11 mouse cellular contexts compared by ENCODE assay signal in the genomic region with DNA sequence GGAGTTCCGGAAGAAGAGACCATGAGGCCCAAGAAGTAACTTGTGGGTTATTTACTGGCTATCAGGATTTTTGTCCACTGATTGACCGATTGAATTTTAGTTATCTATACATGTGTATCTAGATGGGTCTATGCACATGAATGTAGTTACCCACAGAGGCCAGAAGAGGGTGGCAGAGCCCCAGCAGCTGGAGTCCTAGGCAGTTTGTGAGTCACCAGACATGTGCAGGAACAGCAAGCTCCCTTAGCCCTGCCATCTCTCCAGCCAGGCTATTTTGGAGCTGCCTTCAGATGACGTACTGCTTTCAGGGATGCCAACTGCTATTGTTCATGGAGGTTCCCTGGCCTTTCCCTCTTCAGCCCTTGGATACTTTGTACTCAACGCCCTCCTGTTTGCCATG. TPM values are rescaled to one million over a fixed set of nuclear protein-coding genes. Genes with fewer than 3 reads are reported as not detected.
A peak's percentile ranks its signal among the peaks of the same experiment; 100 is the strongest.
DNase-seq lines count a peak whose midpoint lies in the region; ATAC-seq and TF ChIP-seq lines count a peak whose summit lies in the region.
"Had no signal": no experiment of that assay in that cellular context is flagged by ENCODE, and none has a peak within 500 bp of the region (broad histone marks: within the 10 kb centered on the region; RNA-seq: fewer than 3 reads in every experiment).

No protein-coding gene starts in this region.

- no peak overlapping the region for H3K4me3 ChIP-seq in midbrain, postnatal 0 days (ENCODE audit: low read depth, low read length)
- no peak overlapping the region for H3K4me3 ChIP-seq in midbrain, embryonic 15.5 days
- no peak overlapping the region for H3K4me3 ChIP-seq in midbrain, embryonic 10.5 days

- no peaks in the 10 kb centered on the region for H3K36me3 ChIP-seq in midbrain, postnatal 0 days (ENCODE audit: insufficient read depth, low read length)
- no peaks in the 10 kb centered on the region for H3K36me3 ChIP-seq in midbrain, embryonic 15.5 days (replicated peaks)
- no peaks in the 10 kb centered on the region for H3K36me3 ChIP-seq in midbrain, embryonic 10.5 days

- H3K27me3 ChIP-seq in midbrain, postnatal 0 days (ENCODE audit: insufficient read depth, low read length), result no peaks in the 10 kb centered on the region
- H3K27me3 ChIP-seq in midbrain, embryonic 15.5 days (replicated peaks), result peaks cover 9% of the 10 kb centered on the region
- H3K27me3 ChIP-seq in midbrain, embryonic 10.5 days (ENCODE audit: low read depth, poor library complexity, severe bottlenecking), result peaks cover 15% of the 10 kb centered on the region

- no peaks in the 10 kb centered on the region for H3K9me3 ChIP-seq in midbrain, postnatal 0 days (ENCODE audit: low read length)
- H3K9me3 ChIP-seq in midbrain, embryonic 15.5 days, result no peaks in the 10 kb centered on the region
- no peaks in the 10 kb centered on the region for H3K9me3 ChIP-seq in midbrain, embryonic 10.5 days (replicated peaks)

- H3K4me1 ChIP-seq in midbrain, postnatal 0 days (ENCODE audit: insufficient read depth, low read length), result 0 out of 2 replicates have a peak, but pooled peaks cover 5% of the 10 kb centered on the region
- peaks cover 6% of the 10 kb centered on the region for H3K4me1 ChIP-seq in midbrain, embryonic 15.5 days
- H3K4me1 ChIP-seq in midbrain, embryonic 10.5 days, result peaks cover 24% of the 10 kb centered on the region

- H3K4me2 ChIP-seq in midbrain, postnatal 0 days (ENCODE audit: low read depth, low read length, poor library complexity, severe bottlenecking), result no peak overlapping the region
- no peak overlapping the region for H3K4me2 ChIP-seq in midbrain, embryonic 15.5 days

- peak; percentile 43 for TF ChIP-seq CTCF in midbrain, postnatal 0 days (IDR thresholded peaks at IDR 0.05)

- 84% methylated on average over 4 of the region's 4 CpGs for WGBS in midbrain, postnatal 0 days
- WGBS in midbrain, embryonic 15.5 days, result 87% methylated on average over 4 of the region's 4 CpGs
- 88% methylated on average over 4 of the region's 4 CpGs for WGBS in midbrain, embryonic 10.5 days

- DNase-seq in frontal cortex, adult 2 months (ENCODE audit: extremely low spot score in 1 of 2, low spot score in 1 of 2), result no peak
- DNase-seq in midbrain, postnatal 0 days (ENCODE audit: low spot score), result no peak
- DNase-seq in c-Kit-positive CD71-positive TER-119-positive erythroid progenitor cells, embryonic 14.5 days (ENCODE audit: low spot score), result peak; percentile 8
- no peak for DNase-seq in urinary bladder, postnatal 25 days (ENCODE audit: low spot score)
- no peak for DNase-seq in midbrain, embryonic 10.5 days (ENCODE audit: low spot score)

- no peak overlapping the region for H3K27ac ChIP-seq in midbrain, postnatal 0 days (ENCODE audit: low read depth, low read length)
- H3K27ac ChIP-seq in midbrain, embryonic 15.5 days, result no peak overlapping the region
- no peak overlapping the region for H3K27ac ChIP-seq in midbrain, embryonic 10.5 days (replicated peaks)
- H3K27ac ChIP-seq: macrophage had no signal

- H3K9ac ChIP-seq in midbrain, postnatal 0 days (replicated peaks; ENCODE audit: low read length, poor library complexity, severe bottlenecking), result no peak overlapping the region
- no peak overlapping the region for H3K9ac ChIP-seq in midbrain, embryonic 15.5 days

- ATAC-seq in frontal cortex, adult (ENCODE audit: low TSS enrichment), result peak; percentile 47; the same call in 1 of the 2 replicates
- ATAC-seq in midbrain, postnatal 0 days (ENCODE audit: low FRiP score), result no peak
- ATAC-seq in midbrain, embryonic 15.5 days (replicated peaks), result no peak
- ATAC-seq in megakaryocyte progenitor cell, adult 5-6 weeks (replicated peaks; ENCODE audit: poor library complexity), result peak; percentile 87

RNA-seq across cellular contexts. Expression of a gene that starts 5.3 kb away (rescaled TPM):
- 3.5 and 4.6 TPM in 2 replicates for polyA plus RNA-seq in frontal cortex, adult 2 months (2012; rRNA removed)
- 2.8 and 3.3 TPM in 2 replicates for total RNA-seq in midbrain, postnatal 0 days (2014; rRNA removed)
- polyA plus RNA-seq in midbrain, postnatal 0 days (2015; fragmentation: Nextera tagmentation; extraction: Ambion mirVana), result 0.91 and 0.95 TPM in 2 replicates
- polyA plus RNA-seq in midbrain, embryonic 15.5 days (2015; fragmentation: Nextera tagmentation; extraction: Ambion mirVana), result 0.94 and 1.0 TPM in 2 replicates
- total RNA-seq in megakaryocyte progenitor cell, adult 5-6 weeks (2015), result 0.37 and 3.9 TPM in 2 replicates
- 1.9 TPM in 1 of 2 replicates, not detected in the other for total RNA-seq in megakaryocyte progenitor cell, adult 5-6 weeks (2017)
- 0.58 and 0.82 TPM in 2 replicates for polyA plus RNA-seq in midbrain, embryonic 10.5 days (2016; fragmentation: Nextera tagmentation; extraction: Ambion mirVana)

RNA-seq across cellular contexts. Expression of a gene that starts 14.3 kb away (rescaled TPM):
- polyA plus RNA-seq in frontal cortex, adult 2 months (2012; rRNA removed), result 15.9 and 18.4 TPM in 2 replicates
- 12.2 and 17.4 TPM in 2 replicates for total RNA-seq in midbrain, postnatal 0 days (2014; rRNA removed)
- 10.9 and 11.8 TPM in 2 replicates for polyA plus RNA-seq in midbrain, postnatal 0 days (2015; fragmentation: Nextera tagmentation; extraction: Ambion mirVana)
- polyA plus RNA-seq in midbrain, embryonic 15.5 days (2015; fragmentation: Nextera tagmentation; extraction: Ambion mirVana), result 15.6 and 16.4 TPM in 2 replicates
- total RNA-seq in megakaryocyte progenitor cell, adult 5-6 weeks (2015), result not detected in 2 replicates
- total RNA-seq in megakaryocyte progenitor cell, adult 5-6 weeks (2017), result 0.14 and 0.29 TPM in 2 replicates
- 21.8 and 29.2 TPM in 2 replicates for polyA plus RNA-seq in midbrain, embryonic 10.5 days (2016; fragmentation: Nextera tagmentation; extraction: Ambion mirVana)

RNA-seq across cellular contexts. Expression of a gene that starts 49.3 kb away (rescaled TPM):
- polyA plus RNA-seq in frontal cortex, adult 2 months (2012; rRNA removed), result 0.80 and 1.7 TPM in 2 replicates
- 2.8 and 2.9 TPM in 2 replicates for total RNA-seq in midbrain, postnatal 0 days (2014; rRNA removed)
- polyA plus RNA-seq in midbrain, postnatal 0 days (2015; fragmentation: Nextera tagmentation; extraction: Ambion mirVana), result 4.6 and 5.2 TPM in 2 replicates
- 2.2 and 3.5 TPM in 2 replicates for polyA plus RNA-seq in midbrain, embryonic 15.5 days (2015; fragmentation: Nextera tagmentation; extraction: Ambion mirVana)
- 0.30 and 0.76 TPM in 2 replicates for total RNA-seq in megakaryocyte progenitor cell, adult 5-6 weeks (2015)
- not detected in 2 replicates for total RNA-seq in megakaryocyte progenitor cell, adult 5-6 weeks (2017)
- polyA plus RNA-seq in midbrain, embryonic 10.5 days (2016; fragmentation: Nextera tagmentation; extraction: Ambion mirVana), result 1.5 and 1.9 TPM in 2 replicates
- polyA plus RNA-seq: macrophage had no signal

RNA-seq across cellular contexts. Expression of a gene that starts 51.4 kb away (rescaled TPM):
- polyA plus RNA-seq in frontal cortex, adult 2 months (2012; rRNA removed), result not detected in 2 replicates
- total RNA-seq in midbrain, postnatal 0 days (2014; rRNA removed), result not detected in 2 replicates
- polyA plus RNA-seq in midbrain, postnatal 0 days (2015; fragmentation: Nextera tagmentation; extraction: Ambion mirVana), result not detected in 2 replicates
- polyA plus RNA-seq in midbrain, embryonic 15.5 days (2015; fragmentation: Nextera tagmentation; extraction: Ambion mirVana), result not detected in 2 replicates
- not detected in 2 replicates for total RNA-seq in megakaryocyte progenitor cell, adult 5-6 weeks (2015)
- total RNA-seq in megakaryocyte progenitor cell, adult 5-6 weeks (2017), result not detected in 2 replicates
- polyA plus RNA-seq in midbrain, embryonic 10.5 days (2016; fragmentation: Nextera tagmentation; extraction: Ambion mirVana), result not detected in 2 replicates
- total RNA-seq: heart, postnatal 14 days had no signal
- polyA plus RNA-seq: macrophage; stomach, embryonic 14.5 days had no signal

RNA-seq across cellular contexts. Expression of a gene that starts 55.0 kb away (rescaled TPM):
- polyA plus RNA-seq in frontal cortex, adult 2 months (2012; rRNA removed), result 9.1 and 10.1 TPM in 2 replicates
- total RNA-seq in midbrain, postnatal 0 days (2014; rRNA removed), result 2.8 and 10.5 TPM in 2 replicates
- polyA plus RNA-seq in midbrain, postnatal 0 days (2015; fragmentation: Nextera tagmentation; extraction: Ambion mirVana), result 3.8 and 4.7 TPM in 2 replicates
- polyA plus RNA-seq in midbrain, embryonic 15.5 days (2015; fragmentation: Nextera tagmentation; extraction: Ambion mirVana), result 3.0 and 3.6 TPM in 2 replicates
- 9.2 and 10.8 TPM in 2 replicates for total RNA-seq in megakaryocyte progenitor cell, adult 5-6 weeks (2015)
- total RNA-seq in megakaryocyte progenitor cell, adult 5-6 weeks (2017), result 34.4 and 37.7 TPM in 2 replicates
- polyA plus RNA-seq in midbrain, embryonic 10.5 days (2016; fragmentation: Nextera tagmentation; extraction: Ambion mirVana), result 10.5 and 11.3 TPM in 2 replicates

Comparison
In these comparisons a context has a peak if more than half of its experiments do, and no peak if none do; other contexts are left out.
1. ATAC-seq: peak in frontal cortex, adult (single experiment) and megakaryocyte progenitor cell, adult 5-6 weeks (single experiment); none in midbrain, postnatal 0 days (single experiment) and midbrain, embryonic 15.5 days (single experiment).